Mouse (Mus musculus) C2C12 (cell line): ENCODE data around the gene Qrich1. TPM values are rescaled to one million over a fixed set of nuclear protein-coding genes. Genes with fewer than 3 reads are reported as not detected.

Source experiments
- H3K27me3 ChIP-seq: one replicate; pipeline ENCODE4 v1.6.1; 2011; ENCODE audit not compliant: control insufficient read depth, insufficient read depth, insufficient read length
- H3K36me3 ChIP-seq: one replicate; pipeline ENCODE4 v1.6.1; 2011; ENCODE audit not compliant: control insufficient read depth, insufficient read depth
- H3K4me3 ChIP-seq: one replicate; pipeline ENCODE4 v1.5.1; 2011; ENCODE audit warnings: mild to moderate bottlenecking, control low read depth; ENCODE audit not compliant: poor library complexity, insufficient read depth, severe bottlenecking
- H3K79me2 ChIP-seq: one replicate; pipeline ENCODE4 v1.6.1; 2011; ENCODE audit not compliant: control insufficient read depth, insufficient read depth
- H3K79me3 ChIP-seq: one replicate; pipeline ENCODE4 v1.6.1; 2011; ENCODE audit warnings: low read depth, control low read depth
- H3ac ChIP-seq: one replicate; pipeline ENCODE3; 2011; ENCODE audit warnings: low read depth; ENCODE audit not compliant: control insufficient read depth, insufficient read length
- CEBPB ChIP-seq: IDR thresholded peaks from one replicate; pipeline ENCODE4 v1.6.1; 2011; ENCODE audit warnings: low read depth, mild to moderate bottlenecking, control low read depth, moderate library complexity
- CTCF ChIP-seq: IDR thresholded peaks from one replicate; pipeline ENCODE4 v1.5.1; 2011; ENCODE audit not compliant: control insufficient read depth, insufficient read depth, insufficient read length
- FOSL1 ChIP-seq: IDR thresholded peaks from one replicate; pipeline ENCODE4 v1.8.0; 2011; ENCODE audit warnings: mild to moderate bottlenecking, low read length; ENCODE audit not compliant: poor library complexity, insufficient read depth, severe bottlenecking
- MAX ChIP-seq: IDR thresholded peaks from one replicate; pipeline ENCODE4 v1.6.1; 2011; ENCODE audit warnings: mild to moderate bottlenecking, control low read depth
- MYOD1 ChIP-seq: IDR thresholded peaks from one replicate; pipeline ENCODE4 v1.6.1; 2011; ENCODE audit warnings: low read depth; ENCODE audit not compliant: control insufficient read depth, insufficient read length
- MYOG ChIP-seq: IDR thresholded peaks from one replicate; pipeline ENCODE4 v1.6.1; 2011; ENCODE audit not compliant: control insufficient read depth, insufficient read length; ENCODE audit errors: extremely low read depth
- USF1 ChIP-seq: IDR thresholded peaks from one replicate; pipeline ENCODE4 v1.6.1; 2011; ENCODE audit warnings: low read depth, mild to moderate bottlenecking, control low read depth, moderate library complexity
- polyA plus RNA-seq: library from polyadenylated mRNA; unstranded; fragments of >200 nt; fragmentation: generic; extraction: Trizol; gene quantifications from one replicate; pipeline ENCODE4 v1.2.1, GENCODE M21; 2012; ENCODE audit warnings: missing spikeins

Qrich1 gene
- polyA plus RNA-seq, 1 experiment = 58.2 TPM

DNA sequence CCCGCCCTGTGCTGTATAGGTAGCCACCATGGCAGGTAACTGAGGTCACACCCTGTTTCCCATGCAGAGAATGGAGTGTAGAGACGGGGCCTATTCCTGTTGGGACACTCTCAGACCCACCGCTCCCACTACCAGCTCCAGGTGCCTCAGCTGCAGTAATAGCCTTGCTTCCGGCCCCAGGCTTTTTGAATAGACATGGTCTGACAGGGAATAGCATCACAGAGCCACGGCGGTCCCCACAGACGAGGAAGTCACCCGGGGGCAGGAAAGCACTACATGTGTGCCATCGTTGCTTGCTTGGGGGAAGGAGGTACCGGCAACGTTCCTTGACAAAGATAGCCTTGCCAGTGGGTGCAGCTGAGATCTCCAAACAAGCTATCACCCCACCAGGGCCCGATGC lies 58.3 kb downstream of the Qrich1 start:
- H3K36me3 ChIP-seq = peaks cover 14% of the 10 kb centered on the region
- H3K4me3 ChIP-seq = no peak overlapping the region
- H3K27me3 ChIP-seq = no peaks in the 10 kb centered on the region
- peaks cover 13% of the 10 kb centered on the region for H3K79me2 ChIP-seq
- peaks cover 3% of the 10 kb centered on the region for H3K79me3 ChIP-seq
- H3ac ChIP-seq = no peak overlapping the region
- TF ChIP-seq MYOD1 = no peak

DNA sequence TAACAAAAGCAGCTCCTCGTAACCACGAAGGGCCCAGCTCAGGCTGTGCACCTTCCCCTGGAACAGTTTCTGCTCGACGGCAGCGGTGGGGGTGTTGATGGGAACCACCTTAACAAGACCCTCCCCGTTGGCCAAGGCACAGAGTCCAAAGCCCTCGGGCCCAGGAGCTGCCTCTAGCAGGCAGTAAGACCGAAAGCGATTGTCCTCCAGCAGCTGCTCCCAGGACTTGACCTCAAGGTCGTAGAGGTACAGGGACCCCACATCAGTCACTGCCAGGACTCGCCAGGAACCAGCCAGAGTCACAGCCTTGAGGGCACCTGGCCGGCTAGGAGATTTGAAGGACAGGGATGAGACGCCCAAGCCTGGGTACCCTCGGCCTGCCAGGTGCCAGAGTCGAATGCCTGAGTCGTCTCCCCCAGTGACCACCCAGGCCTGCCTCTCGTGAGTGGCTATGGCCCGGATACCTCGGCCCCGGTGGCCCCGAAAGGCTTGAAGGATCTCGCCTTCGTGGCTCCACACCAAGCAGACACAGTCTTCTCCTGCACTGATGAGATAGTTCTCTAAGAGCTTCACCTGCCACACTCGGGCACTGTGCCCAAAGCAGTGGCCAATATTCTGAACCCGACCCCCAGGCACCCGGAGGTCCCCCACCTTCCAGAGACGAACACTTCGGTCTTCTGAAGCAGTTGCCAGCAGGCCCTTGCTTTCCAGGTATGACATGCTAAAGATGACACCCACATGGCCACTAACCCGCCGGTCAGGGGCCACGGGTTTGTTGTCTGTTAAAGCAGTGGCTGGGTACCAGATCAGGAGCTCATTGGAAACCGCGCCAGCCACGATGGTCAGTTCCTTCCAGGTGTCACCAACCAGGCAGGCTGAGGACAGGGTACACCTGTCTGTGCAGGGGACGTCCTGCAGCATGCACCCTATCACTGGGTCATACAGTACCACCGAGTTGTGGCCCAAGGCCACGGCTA lies 59.0 kb downstream of the Qrich1 start:
- Histone ChIP-seq H3K36me3 (peaks cover 14% of the 10 kb centered on the region), H3ac (no peak overlapping the region), H3K79me3 (peaks cover 3% of the 10 kb centered on the region), H3K27me3 (no peaks in the 10 kb centered on the region), H3K79me2 (peaks cover 13% of the 10 kb centered on the region), H3K4me3 (no peak overlapping the region)
- no peak for TF ChIP-seq MYOD1

- Histone ChIP-seq H3ac (no peak overlapping the region), H3K36me3 (peaks cover 6% of the 10 kb centered on the region), H3K4me3 (no peak overlapping the region), H3K27me3 (no peaks in the 10 kb centered on the region), H3K79me3 (peaks cover 3% of the 10 kb centered on the region), H3K79me2 (peaks cover 13% of the 10 kb centered on the region)
- TF ChIP-seq MYOG = no peak
- TF ChIP-seq FOSL1 = no peak
- TF ChIP-seq CTCF = no peak
- TF ChIP-seq MAX = no peak
- TF ChIP-seq MYOD1 = no peak
- TF ChIP-seq CEBPB = no peak
- no peak for TF ChIP-seq USF1
Measured at GRCm38 (mm10) chr9:108577025-108577424, 60.4 kb downstream of the Qrich1 start.

- Histone ChIP-seq H3K36me3 (peaks cover 5% of the 10 kb centered on the region), H3K79me2 (peaks cover 13% of the 10 kb centered on the region), H3ac (peak overlapping the region; percentile 81), H3K27me3 (no peaks in the 10 kb centered on the region), H3K79me3 (peaks cover 3% of the 10 kb centered on the region), H3K4me3 (peak overlapping the region; percentile 66)
- no peak for TF ChIP-seq CEBPB
- TF ChIP-seq USF1 = no peak
- no peak for TF ChIP-seq MYOG
- TF ChIP-seq FOSL1 = no peak
- TF ChIP-seq MYOD1 = no peak
- no peak for TF ChIP-seq CTCF
- TF ChIP-seq MAX = no peak
Measured at GRCm38 (mm10) chr9:108577934-108578544, 61.4 kb downstream of the Qrich1 start.

GRCm38 (mm10) chr9:108578545-108579343 lies 62.1 kb downstream of the Qrich1 start, which contains the start of gene Wdr6:
Wdr6 (minus strand) TSS chr9:108578739.
- H3K79me3 ChIP-seq = peaks cover 3% of the 10 kb centered on the region
- H3ac ChIP-seq = peak within 1 kb of the TSS; percentile 81
- no peaks in the 10 kb centered on the region for H3K36me3 ChIP-seq
- TF ChIP-seq MYOG = no peak
- no peak for TF ChIP-seq USF1
- TF ChIP-seq CEBPB = no peak
- no peak for TF ChIP-seq MAX
- no peak for TF ChIP-seq MYOD1
- TF ChIP-seq CTCF = no peak
- no peak for TF ChIP-seq FOSL1
- H3K4me3 ChIP-seq = peak within 1 kb of the TSS; percentile 66
- no peaks in the 10 kb centered on the region for H3K27me3 ChIP-seq
- peaks cover 13% of the 10 kb centered on the region for H3K79me2 ChIP-seq
